Mouse (Mus musculus): ENCODE data around the gene Faf1.

The Faf1 gene

DNA sequence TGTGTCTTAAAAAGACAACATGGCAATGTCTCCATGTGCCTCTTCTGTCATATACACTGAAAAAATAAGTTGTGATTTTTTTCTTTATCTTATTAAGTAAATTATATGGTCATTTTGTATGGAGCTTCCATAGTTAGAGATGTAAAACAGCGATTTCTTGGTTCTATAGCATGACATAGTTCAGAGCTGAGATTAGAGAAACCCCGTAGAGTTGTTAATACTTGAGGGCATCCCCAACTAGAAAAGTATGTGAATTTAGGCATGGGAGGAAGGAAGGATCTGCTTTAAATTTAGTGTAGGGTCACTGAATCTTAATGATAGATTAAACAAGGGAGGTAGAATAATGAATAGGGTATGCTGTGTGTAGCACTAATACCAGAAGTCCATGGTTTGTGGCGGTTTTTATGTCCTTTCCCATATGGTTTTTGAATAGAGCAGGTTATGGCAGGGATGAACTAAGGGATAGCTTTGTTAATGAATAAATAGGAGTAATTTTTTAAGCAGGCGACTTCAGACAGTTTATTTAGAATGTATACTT lies 106.3 kb downstream of the Faf1 start:
- in situ Hi-C loops (cut with MboI, MseI), result no loop called here

DNA sequence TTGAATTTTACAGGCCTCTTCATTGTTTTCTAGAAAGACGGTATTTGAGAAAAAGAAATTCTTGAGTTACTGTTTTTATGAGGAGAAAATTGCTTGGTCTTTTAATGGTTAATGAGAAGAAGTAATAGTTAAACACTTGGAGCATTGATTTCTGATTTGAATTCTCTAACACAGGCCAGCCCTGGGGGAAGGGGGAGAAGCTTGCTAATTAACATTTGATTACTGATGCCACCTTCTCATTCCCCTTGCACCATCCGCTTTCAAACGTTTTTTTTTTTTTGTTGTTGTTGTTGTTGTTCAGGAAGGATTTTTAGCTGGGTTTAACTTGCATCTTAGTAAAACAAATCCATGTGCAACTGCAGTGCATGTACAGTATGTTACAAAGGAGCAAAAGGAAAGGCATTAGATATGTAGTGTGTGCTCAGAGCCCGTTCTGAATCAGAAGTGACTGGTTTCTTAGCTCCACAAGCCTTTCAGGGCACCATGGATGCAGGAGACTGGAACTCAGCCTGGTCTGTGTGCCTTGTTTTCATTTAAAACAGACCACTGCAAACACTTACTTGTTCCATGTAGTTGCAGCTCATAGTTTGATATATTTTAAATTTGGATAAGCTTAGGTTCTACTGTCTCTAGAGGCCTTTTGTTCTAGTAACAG lies 113.1 kb downstream of the Faf1 start:
- in situ Hi-C loops (cut with MboI, MseI), result no loop called here

DNA sequence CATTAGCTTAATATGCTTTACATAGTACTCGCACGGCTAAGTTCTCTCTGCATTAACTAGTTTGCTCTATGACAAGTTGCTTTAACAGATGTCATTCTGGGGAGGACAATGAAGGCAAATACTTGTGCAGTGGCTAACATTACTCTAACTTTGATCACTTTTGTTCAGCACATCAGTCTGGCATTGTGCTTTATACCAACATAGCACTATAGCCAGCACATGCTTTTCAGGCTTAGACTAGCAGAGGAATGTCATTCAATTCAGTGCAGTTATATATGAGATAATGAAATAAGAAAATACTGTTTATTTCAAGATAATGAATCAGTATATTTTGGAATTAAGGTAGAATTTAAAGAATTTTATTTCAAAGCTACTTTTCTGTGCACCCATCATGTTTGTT lies 115.9 kb downstream of the Faf1 start:
- in situ Hi-C loops (cut with MboI, MseI), result no loop called here

DNA sequence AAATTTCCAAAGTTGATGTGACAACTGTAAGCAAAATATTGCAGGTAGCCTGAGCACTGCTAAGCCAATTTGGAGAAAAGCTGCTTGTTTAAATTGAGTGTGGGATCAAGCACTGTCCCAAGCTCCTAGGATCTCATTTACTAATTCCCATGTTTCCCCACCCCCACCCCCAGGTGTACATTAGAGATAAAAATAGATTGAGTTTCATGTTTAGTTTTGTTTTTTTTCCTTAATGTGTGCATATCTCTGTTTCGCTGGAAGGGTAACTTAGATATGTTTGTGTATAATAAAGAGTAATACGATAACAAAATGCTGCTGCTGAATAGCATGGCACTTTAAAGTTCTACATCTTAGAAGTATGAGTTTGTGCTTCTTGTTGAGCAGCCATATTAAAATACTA lies 116.7 kb downstream of the Faf1 start:
- in situ Hi-C loops (cut with MboI, MseI), result no loop called here

DNA sequence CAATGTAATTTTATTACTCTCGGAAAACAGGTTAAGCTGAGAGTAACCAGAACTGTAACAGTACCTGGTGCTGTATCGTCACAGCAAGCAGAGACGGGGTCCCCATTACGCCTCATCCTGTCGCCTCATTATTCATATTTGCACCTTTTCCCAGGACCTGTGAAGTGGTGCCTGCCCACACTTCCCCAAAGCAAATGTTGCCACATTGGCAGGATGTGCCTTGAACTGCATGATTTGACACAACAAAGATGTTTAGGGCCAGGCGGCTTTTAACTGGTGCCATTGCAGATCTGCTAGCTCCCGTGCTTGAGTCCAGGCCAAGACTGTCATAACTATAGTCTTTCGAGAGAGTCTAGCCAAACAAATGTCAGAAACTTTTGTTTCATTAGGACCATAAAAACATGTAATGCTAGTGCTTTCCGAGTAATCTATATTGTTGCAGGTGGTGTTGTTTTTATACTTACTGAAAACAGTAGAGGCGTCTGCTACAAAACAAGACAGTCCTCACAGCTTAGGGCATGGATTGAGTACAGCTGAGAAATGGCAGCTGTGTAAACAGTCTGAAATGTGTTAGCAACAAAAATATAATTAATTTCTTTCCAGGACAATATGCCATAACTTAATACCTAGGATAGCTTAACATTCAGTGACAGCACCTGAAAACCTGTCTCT lies 121.3 kb downstream of the Faf1 start:
- in situ Hi-C loops (cut with MboI, MseI), result no loop called here

DNA sequence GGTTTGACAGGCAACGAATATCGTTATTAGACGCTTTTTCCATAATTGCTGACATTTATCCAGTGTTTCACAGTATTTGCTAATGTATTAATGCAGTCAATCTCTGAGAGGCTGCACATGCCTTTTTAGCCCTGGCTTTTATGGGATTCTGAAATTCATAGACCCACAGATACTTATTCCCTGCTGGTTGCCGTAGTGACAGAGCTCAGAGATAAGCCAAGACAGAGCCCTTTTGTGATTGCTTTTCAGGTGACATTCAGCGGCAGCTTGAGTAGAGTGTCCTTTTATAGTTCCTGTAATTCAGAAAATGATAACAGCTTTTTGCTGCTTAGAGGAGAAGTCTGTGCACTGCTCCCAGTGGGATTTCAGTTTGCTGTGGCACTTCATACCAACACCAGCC lies 130.0 kb downstream of the Faf1 start:
- in situ Hi-C loops (cut with MboI, MseI), result no loop called here

DNA sequence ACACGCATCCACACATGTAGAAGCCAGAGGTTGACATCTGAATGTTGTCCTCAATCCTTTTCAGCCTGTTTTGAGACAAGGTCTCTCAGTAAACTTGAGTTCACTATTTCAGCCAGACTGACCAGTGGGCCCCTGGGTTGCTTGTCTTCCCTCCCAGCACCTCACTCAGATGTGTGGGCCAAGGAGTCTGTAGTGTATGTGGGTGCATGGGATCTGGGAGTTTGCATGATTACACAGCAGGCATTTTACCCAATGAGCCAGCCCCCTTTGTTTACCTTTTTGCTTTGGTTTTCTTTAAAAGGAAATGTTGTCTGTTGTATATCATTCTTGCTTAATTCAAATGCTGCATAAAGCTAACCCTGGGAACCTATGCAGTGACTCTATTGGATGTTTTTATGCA lies 138.8 kb downstream of the Faf1 start:
- in situ Hi-C loops (cut with MboI, MseI), result no loop called here

DNA sequence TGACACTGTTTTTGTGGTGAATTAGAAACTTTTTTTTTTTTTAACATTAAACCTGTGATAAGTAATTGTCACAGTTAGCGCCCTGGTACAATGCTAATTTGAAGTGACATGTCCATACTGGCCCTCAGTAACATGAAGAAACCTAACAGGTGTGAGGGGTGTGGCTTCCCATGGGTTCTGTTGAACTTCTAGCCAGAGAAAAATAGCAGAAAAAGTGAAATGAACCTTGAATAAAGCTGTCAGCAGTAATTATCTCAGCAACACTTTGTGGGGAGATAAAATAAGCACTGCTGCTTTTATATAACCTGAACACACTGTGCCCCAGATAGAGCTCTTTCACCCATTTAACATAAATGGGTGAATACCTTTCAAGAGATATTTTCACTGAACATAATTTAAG lies 139.2 kb downstream of the Faf1 start:
- in situ Hi-C loops (cut with MboI, MseI), result no loop called here

DNA sequence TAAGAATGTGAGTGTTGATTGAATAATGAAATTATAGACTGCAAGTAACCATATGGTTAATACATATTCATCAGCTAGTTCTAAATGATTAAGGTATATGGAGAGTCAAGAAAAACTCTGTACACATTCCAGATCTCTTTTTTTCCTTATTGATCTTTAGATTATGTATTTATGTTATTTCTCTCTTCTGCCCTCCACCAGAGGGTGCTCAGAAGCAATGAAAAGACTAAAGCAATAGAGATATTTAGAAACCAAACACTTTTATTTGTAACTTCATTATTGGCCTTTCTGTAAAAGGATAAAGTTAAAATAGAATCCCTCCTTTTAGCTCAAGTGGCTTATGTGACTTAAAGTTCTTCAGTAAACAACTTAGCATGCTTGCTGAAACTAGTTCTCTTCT lies 143.1 kb downstream of the Faf1 start:
- in situ Hi-C loops (cut with MboI, MseI), result no loop called here

DNA sequence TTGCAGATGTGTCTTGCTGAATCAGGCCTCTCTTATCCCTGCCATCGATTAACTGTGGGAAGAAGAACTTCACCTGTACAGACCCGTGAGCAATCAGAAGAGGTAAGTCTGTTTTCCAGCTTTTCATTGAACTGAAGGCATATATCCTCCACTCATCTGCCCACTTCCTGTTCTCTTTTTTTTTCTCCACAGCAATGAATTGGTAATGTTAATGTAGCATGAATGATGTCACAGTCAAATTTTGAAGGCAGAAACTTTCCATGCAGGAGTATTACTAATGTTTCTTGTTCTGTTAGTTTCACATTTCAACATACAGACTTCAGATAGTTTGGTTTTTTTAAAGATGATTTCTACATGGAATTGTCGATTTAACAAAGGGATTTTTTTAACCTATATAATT lies 153.4 kb downstream of the Faf1 start:
- in situ Hi-C loops (cut with MboI, MseI), result no loop called here

DNA sequence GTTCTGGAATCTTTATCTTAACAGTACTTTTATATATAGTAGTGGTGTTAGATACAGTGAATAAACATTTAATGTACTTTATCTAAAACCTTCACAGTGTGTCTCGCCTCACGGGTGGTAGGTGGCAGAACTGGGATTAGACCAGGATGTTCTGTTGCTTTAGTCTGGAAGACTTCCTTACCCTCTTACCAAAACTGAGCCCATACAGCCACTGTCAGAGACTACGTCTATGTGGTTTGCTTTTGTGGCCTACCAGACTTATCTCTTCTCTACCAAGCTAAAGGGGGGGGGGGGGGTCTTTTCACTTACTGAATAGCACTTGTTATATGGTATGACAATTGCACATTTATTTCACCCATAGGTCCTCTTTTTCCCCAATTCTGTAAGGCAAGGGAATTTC lies 181.5 kb downstream of the Faf1 start:
- in situ Hi-C loops (cut with MboI, MseI), result no loop called here

DNA sequence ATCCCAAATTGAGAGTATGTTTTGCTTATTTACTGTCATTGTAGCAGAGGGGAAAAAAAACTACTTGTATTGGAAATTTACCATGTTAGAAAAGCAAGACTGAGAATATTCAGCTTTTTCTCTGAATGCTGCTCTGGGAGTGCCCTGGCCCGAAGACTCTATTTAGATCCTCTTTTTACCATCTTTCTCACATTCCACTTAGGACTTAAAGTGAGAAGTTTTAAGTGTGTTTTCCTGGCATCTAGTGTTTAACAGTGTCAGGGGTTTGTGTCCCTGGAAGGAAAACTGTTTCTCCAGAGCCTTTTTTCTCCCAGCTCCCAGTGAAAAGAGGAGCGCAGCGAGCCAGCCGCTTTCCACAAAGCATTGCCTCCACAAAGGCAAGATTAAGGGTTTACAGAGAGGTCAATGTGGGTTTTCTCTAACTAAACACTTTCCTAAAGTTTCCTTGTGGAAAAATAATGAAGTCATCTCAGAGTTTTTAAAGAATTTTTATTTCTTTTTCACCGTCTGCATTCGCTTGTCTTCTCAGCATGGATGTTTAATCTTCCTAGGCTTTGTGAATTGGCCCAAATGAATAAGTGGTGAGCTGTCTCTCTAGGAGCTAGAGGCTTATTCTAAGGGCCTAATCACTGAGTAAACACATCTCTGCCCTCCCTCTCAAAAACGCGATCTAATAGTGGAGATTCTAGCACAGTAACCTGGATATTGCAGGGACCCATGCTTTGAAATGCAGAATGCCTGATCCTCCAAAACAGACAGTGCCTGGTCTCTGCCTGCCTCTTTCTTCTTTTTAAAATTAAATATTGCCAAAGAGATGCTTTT lies 182.4 kb downstream of the Faf1 start:
- in situ Hi-C loops (cut with MboI, MseI), result no loop called here

DNA sequence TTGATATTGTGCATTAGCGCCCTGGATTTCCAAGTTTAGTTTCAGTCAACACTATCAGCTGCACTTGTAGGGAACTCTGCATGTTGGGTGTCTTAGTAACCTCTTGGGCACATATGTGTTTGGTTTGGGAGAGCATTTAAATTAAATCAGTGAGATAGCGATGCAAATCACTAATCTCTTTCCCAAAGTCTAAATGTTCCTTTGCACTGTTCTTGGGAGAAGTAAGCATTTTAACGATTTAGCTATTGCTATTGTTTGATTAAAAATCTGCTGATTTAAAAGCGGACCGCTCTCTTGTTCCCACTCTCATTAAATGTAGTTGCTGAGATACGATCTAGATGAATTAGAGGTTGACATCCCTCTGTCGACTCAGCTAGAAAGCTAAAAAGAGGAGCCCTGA lies 183.0 kb downstream of the Faf1 start:
- in situ Hi-C loops (cut with MboI, MseI), result no loop called here

DNA sequence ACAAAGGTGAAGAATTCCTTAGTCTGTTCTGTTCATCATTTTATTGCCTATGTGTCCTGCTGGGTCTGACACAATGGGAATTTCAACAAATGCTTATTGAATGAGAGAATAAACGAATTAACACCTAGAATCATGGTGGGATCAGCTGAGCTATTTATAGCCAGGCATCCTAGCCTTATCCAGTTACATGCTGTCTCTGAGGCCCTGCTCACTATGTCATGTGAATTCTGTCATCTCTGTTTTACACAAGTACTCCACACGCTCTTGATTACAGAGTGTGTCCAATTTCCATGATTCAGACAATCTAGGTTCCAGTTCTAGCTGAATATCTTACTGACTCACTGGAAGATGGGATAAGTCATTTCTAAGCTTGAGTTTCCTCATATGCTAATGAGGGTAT lies 183.9 kb downstream of the Faf1 start:
- in situ Hi-C loops (cut with MboI, MseI), result no loop called here

DNA sequence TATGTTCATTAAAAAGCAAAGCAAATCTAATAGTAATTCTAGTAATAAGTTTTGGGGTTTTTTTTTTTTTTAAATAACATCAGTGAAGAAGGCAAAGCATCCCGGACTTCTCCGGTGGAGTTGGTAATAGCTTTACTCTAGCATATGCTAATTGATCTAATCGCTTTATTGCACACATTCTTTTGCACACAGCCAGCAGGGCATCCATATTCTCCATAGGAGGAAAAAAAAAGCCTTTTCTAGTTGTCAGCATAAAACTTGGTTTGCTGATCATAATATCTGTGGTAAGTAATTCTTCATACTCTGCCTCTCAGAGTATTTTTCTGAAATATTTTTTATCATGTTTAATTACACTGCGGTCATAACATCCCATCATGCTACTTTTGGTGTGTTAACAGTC lies 185.9 kb downstream of the Faf1 start:
- in situ Hi-C loops (cut with MboI, MseI), result no loop called here

DNA sequence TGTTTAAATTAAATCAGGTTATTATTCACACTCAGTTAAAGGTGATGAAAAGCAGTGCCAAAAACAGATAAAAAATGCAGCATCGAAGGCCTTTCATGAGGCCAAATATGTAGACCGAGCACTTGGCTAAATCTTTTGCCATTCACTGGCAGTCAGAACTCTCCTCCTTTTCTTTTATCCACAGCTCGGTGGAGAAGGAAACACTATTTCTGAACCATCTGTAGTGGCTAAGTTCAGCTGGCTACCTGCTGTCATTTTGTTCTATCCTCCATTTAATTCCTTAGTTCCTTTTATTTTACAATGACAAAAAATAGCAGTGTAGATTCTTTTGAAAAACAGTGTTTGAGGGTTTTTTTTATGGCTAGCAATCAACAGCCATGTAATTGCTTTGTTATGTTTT lies 186.6 kb downstream of the Faf1 start:
- in situ Hi-C loops (cut with MboI, MseI), result no loop called here

DNA sequence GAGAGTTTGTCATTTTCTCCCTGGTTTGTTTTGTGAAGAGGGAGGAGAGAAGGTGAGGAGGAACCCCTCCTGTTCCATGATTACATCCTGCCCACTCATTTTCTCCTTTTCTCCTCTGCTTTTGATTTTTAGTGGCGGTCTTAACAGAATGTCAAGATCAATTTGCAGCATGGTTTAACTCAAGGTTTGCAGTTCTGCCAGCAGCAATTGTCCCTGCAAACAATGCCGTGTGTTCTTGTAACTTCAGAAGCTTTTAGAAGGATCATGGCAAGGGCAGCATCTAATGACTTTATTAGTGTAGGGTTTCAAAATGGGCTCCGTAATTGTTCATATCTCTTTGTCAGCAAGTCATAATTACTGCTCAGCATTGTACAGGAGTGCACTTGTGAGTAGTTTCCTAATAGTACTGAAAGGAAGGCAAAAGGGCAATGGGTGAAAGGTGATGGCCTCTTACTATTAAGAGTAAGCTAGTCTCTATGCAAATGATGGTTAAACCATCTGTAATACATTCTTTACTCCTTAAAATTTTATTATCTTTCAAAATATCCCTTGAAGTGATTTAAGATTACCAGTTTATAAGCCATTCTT lies 192.6 kb downstream of the Faf1 start:
- in situ Hi-C loops (cut with MboI, MseI), result no loop called here

DNA sequence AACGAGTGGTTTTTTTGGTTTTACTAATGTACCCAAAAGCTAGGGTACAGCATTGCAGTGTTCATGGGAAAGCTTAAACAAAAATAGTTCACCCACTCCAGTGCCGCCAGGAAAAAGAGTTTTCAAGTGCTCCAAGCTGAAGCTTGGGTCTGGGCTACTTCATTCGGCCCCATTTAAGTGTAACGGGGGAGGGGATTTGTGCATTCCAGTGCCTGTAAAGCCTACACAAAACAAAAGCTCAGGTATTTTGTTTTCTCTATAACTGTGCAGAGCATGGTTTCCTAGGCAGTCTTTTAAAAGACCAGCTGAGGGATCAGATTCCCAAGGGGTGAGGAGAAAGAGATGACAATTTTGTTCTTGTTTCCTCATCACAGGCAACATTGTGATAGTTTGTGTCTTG lies 207.9 kb downstream of the Faf1 start:
- in situ Hi-C loops (cut with MboI, MseI), result no loop called here

DNA sequence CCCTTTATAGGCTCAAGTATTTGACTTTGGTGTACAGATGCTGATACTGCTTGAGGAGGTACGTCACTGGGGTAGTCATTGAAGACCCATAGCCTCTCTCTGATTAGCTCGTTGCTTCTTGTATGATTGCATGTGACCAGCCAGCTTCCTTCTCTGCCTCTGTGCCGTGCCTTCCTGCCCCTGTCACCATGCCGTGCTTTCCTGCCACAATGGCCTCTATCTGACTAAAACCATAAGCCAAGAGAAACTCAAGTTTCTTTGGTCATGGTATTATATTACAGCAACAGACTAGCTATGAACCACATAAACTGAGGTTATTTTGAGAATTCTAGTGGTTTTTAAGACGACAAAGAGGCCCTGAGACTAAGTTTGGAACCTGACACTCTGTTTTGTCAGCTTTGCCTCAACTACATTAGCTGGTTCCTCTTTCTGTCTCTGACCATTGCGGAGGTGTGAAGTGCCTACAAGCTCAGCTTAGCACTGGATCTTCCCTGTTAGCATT lies 211.5 kb downstream of the Faf1 start:
- in situ Hi-C loops (cut with MboI, MseI), result no loop called here

DNA sequence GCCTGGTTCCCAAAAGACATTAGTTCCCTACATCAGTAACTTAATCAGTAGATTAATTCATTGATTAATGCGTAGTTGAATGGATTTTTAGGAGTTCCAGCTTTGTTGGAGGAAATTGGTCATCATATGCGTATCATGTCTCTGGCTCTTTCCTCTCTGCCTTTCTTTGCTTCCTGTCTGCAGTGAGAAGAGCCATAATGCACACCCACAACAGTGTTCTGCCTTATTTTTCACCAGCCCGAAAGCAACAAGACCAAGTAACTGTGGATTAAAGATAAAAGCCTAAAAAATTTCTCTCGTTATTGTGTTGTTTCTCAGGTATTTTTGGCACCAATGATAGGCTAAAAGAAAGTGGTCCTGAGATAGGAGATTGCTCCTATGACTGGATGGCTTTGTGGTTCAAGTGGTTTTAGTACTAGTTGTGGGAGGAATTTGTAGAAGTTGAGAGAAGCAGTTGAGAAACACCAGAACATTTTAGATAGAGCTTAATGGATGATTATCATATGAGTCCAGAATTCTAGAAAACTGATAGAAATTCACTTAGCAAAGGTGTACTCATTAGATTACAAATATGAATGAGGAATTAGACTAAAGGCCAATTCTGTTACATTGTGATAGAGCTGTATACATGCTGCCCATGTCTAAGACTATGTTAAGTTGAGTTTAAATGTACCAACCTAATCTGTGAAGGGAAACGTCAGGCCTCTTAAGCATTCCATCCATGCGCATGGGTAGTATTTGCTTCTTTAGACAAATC lies 221.6 kb downstream of the Faf1 start:
- in situ Hi-C loops (cut with MboI, MseI), result no loop called here

DNA sequence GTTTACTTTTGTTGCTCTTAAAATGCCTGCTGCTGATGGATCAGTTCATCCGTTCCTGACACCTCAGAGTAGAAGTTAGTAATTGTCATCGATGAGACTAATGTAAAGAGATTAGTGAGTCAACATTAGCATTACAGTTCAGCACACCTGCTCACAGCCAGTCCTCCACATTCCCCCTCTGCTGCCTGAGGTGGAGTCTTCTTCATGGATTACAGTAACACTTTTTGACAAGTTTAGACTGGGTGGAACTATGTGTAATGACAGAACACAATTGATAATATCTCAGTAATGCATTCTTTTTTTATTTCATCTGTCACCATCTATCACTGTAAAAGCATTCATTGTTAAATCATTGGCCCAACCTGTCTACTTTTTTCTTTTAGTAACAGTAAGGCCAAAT lies 224.7 kb downstream of the Faf1 start:
- in situ Hi-C loops (cut with MboI, MseI), result no loop called here

Data from T-helper 1 cell (primary cell).